Mouse (Mus musculus): ENCODE measurements around the gene Pspn.

Gene Pspn

GRCm38 (mm10) chr17:56962642-56963405 lies 37.0 kb downstream of the Pspn start:
- DNase-seq (ENCODE audit: low spot score) = no peak

DNA sequence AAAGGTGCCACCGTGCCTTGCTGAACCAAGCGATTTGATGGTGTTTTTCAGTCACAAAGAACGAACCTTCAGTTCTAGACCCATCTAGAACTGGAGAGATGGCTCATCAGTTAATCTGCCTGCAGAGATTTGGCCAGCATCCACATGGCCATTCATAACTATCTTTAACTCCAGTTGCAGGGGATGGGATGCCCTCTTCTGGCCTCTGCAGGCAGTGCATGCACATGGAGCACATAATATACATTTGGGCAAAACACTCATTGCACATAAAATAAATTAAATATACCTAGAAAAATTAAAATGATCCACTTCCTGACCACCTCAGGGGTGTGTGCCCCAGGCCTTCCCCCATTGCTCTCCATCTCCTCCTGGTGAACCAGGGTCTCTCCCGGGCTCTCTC lies 37.9 kb downstream of the Pspn start:
- DNase-seq (ENCODE audit: low spot score) = no peak

DNA sequence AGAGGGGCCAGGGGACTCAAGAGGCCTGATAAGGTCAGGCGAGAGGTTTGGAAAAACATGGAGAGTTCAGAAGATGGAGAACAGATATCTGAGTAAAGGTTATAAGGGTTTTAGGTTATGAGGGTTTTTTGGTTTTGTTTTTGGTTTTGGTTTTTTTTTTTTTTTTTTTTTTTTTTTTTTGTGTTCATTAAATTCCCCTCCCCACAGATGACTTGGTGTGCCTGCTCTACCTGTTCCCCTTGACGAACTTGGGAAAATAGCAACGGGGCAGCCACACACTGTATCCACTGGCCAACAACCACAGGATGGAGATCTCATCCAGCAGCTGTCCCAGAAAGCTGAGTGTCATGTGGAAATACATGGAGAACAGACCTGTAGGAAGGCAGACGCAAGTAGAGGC lies 41.2 kb downstream of the Pspn start:
- no peak for DNase-seq (ENCODE audit: low spot score)

GRCm38 (mm10) chr17:56957763-56958429 lies 41.9 kb downstream of the Pspn start:
- DNase-seq (ENCODE audit: low spot score) = no peak

DNA sequence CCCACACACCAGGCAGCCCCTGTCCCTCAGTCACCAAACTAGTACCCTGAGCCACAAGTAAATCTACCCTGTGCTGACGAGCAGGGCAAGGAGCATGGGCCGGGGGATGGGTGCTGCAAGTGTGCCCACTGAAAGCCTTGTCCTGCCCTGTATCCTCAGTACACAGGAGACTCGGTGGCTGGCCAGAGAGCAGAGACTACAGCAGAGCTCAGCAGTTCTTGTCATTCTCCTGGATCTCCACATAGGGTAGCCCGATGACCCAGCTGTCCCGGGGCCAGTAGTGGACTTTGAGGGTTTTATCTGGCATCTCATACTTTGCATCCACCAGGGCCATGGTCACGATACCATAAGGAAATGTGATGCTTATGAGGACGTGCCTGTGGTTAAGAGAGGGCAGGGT lies 44.9 kb downstream of the Pspn start:
- DNase-seq (ENCODE audit: low spot score) = no peak

- DNase-seq (ENCODE audit: low spot score) = no peak
Measured at GRCm38 (mm10) chr17:56952639-56953038, 47.2 kb downstream of the Pspn start.

- DNase-seq (ENCODE audit: low spot score) = no peak
Measured at GRCm38 (mm10) chr17:56950915-56951314, 48.9 kb downstream of the Pspn start.
